In genomic region chr7:68478044-68478443, GRCm38 (mm10) we compare ENCODE assay signal across 13 mouse cellular contexts.
DNase-seq lines count a peak whose midpoint lies in the region; ATAC-seq and TF ChIP-seq lines count a peak whose summit lies in the region.
"Had no signal": no experiment of that assay in that cellular context is flagged by ENCODE, and none has a peak within 500 bp of the region (broad histone marks: within the 10 kb centered on the region; RNA-seq: fewer than 3 reads in every experiment).

No protein-coding gene starts in this region.

- H3K9ac ChIP-seq in heart, embryonic 11.5 days (ENCODE audit: low read depth, low read length), result no peak overlapping the region
- H3K9ac ChIP-seq: forebrain, embryonic 15.5 days; heart, embryonic 13.5 days; intestine, embryonic 15.5 days had no signal

- TF ChIP-seq CTCF in layer of hippocampus, adult 2 months (conservative IDR thresholded peaks at IDR 0.05), result peak; percentile 70

- no peak for ATAC-seq in heart, embryonic 11.5 days (replicated peaks; ENCODE audit: insufficient number of reproducible peaks, low FRiP score, low TSS enrichment)
- no peak for ATAC-seq in inflammation-experienced regulatory T-cells, adult 6 months
- ATAC-seq: forebrain, embryonic 15.5 days; intestine, embryonic 15.5 days; midbrain, embryonic 16.5 days had no signal

- H3K36me3 ChIP-seq in heart, embryonic 11.5 days (ENCODE audit: control insufficient read depth, insufficient read depth, low read length), result no peaks in the 10 kb centered on the region
- H3K36me3 ChIP-seq: forebrain, embryonic 15.5 days; heart, embryonic 13.5 days; intestine, embryonic 15.5 days had no signal

- H3K9me3 ChIP-seq in heart, embryonic 11.5 days (replicated peaks; ENCODE audit: control insufficient read depth, low read length), result no peaks in the 10 kb centered on the region
- H3K9me3 ChIP-seq: forebrain, embryonic 15.5 days; heart, embryonic 13.5 days; intestine, embryonic 15.5 days had no signal

- peaks cover 13% of the 10 kb centered on the region for H3K27me3 ChIP-seq in heart, embryonic 11.5 days (ENCODE audit: control insufficient read depth, insufficient read depth, low read length)
- H3K27me3 ChIP-seq: intestine, embryonic 15.5 days had no signal

- no peak overlapping the region for H3K4me3 ChIP-seq in heart, embryonic 11.5 days (ENCODE audit: low read depth, low read length)
- H3K4me3 ChIP-seq in layer of hippocampus, adult 2 months, result no peak overlapping the region
- H3K4me3 ChIP-seq: forebrain, embryonic 15.5 days; heart, embryonic 13.5 days; intestine, embryonic 15.5 days had no signal

- H3K4me2 ChIP-seq in heart, embryonic 11.5 days, result no peak overlapping the region
- H3K4me2 ChIP-seq: forebrain, embryonic 15.5 days; heart, embryonic 13.5 days; intestine, embryonic 15.5 days had no signal

- H3K27ac ChIP-seq in heart, embryonic 11.5 days (ENCODE audit: low read depth, low read length), result no peak overlapping the region
- H3K27ac ChIP-seq in layer of hippocampus, adult 2 months, result no peak overlapping the region
- H3K27ac ChIP-seq: forebrain, embryonic 15.5 days; heart, embryonic 13.5 days; intestine, embryonic 15.5 days had no signal

- peak; percentile 2 for DNase-seq in heart, adult 8-10 months (ENCODE audit: low spot score)
- no peak for DNase-seq in layer of hippocampus, adult 2 months (ENCODE audit: low spot score in 2 of 2)
- no peak for DNase-seq in layer of hippocampus, adult 8-10 months (ENCODE audit: low spot score in 2 of 2)
- DNase-seq in Muller cell, postnatal 12 days (ENCODE audit: inconsistent ontology term), result peak; percentile 37
- peak; percentile 3 for DNase-seq in retina, adult 2 months (ENCODE audit: low read depth, low spot score)
- DNase-seq: layer of hippocampus, postnatal 36 days; lung, postnatal 10 days had no signal

- 0 out of 2 replicates have a peak, but pooled peaks cover 3% of the 10 kb centered on the region for H3K4me1 ChIP-seq in heart, embryonic 11.5 days (ENCODE audit: control insufficient read depth, insufficient read depth, low read length)
- H3K4me1 ChIP-seq: forebrain, embryonic 15.5 days; intestine, embryonic 15.5 days had no signal

- WGBS in heart, embryonic 11.5 days (ENCODE audit: insufficient replicate concordance), result 59% methylated on average over 3 of the region's 3 CpGs

Comparison
In these comparisons a context has a peak if more than half of its experiments do, and no peak if none do; other contexts are left out.
1. DNase-seq: peak in heart, adult 8-10 months (single experiment), Muller cell, postnatal 12 days (single experiment) and retina, adult 2 months (single experiment); none in layer of hippocampus, adult 2 months (0 of 2) and layer of hippocampus, adult 8-10 months (0 of 2).